Mouse (Mus musculus): ENCODE measurements around the gene Mllt6. TPM values are rescaled to one million over a fixed set of nuclear protein-coding genes. Genes with fewer than 3 reads are reported as not detected.
"Not testable (repeated sequence)": the region's sequence is repeated elsewhere in the genome, so short reads cannot be mapped to it uniquely, and the experiment has no call there.

The Mllt6 gene
- total RNA-seq, 2 experiments from 2014 or later, result 67.0 to 68.8 TPM

DNA sequence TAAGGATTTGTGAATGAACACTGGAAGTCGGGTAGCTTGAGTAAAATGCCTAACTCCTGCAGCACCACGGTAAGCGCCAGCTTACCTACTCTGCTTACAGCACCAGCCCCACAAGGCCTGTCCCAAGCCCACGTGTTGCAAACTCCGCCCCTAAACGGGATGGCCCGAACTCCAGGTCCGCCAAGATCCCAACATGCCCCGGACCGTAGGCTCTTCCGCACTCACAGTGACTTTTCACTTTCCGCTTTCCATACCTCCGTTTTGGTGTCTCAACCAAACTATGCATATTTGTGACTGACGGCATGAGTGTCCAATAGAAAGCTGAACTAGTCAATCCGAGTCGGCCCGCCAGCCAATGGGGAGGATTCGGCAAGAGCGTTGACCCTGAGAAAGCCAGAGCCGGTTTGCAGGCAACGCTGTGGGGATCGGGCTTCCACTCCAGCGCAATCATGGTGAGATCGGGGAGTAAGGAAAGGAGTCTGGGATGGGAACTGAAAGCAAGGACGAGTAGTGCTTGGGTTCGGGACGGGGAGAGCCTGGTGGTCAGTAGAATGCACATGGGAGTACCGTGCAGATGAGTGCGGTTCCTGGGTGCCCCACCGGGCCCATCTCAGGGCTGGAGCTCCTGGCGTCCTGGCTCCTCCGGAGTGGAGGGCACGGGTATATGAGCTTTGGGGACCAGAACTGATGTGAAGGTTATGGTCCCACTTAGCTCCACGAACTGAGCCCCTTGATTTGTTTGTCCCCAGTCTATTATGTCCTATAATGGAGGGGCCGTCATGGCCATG is 40.0 kb downstream of the Mllt6 start, which contains the start of gene Psmb3:
TSS of gene Psmb3 (plus strand) at position 361 of the 788 bp plus-strand sequence.
- intact Hi-C loops (cut with DNase I), result loop anchor here (5.0 kb wide), 1 partner anchor 284 kb away; the partner anchor contains the start of gene Plxdc1
- peak; percentile 98 to 99 for DNase-seq

DNA sequence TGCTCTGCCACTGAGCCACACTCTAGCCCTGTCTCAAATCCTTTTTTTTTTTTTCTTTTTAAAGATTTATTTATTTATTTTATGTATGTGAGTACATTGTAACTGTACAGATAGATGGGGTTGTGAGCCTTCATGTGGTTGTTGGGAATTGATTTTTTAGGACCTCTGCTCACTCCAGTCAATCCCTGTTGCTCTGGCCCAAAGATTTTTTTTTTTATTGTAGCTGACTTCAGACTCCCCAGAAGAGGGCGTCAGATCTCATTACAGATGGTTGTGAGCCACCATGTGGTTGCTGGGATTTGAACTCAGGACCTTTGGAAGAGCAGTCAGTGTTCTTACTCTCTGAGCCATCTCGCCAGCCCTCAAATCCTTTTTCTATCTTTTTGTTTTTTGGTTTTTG is 46.9 kb downstream of the Mllt6 start:
- DNase-seq; intact Hi-C loops (cut with DNase I): not testable (repeated sequence)

DNA sequence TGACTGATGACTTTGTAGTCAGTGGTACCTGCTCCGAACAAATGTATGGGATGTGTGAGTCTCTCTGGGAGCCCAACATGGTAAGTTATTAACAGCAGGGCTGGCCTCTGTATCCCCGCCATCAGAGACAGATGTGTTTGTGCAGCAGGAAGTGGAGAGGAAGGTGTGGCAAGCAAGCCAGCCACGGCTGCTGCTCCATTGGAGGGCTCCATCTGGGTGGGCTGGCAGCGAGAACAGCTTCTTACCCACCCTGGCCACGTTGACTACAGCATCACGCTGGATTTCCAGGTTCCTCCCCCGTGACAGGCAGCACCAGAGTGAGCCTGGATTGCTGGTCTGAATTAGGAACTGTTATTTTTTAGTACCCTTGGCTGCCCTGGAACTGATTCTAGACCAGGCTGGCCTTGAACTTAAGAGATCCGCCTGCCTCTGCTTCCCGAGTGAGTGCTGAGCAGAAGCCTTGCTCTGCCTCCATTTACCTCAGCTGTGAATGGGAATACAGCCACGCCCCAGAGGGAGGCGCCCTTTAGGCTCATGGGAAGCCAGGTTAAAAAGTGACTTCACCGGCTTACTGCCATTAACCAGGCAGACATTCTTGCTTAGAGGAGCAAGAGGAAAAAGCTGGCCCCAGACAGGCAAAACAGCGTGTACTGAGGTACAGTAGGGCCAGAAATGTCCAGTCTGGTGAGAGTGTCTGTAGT is 48.1 kb downstream of the Mllt6 start:
- DNase-seq, result no peak
- intact Hi-C loops (cut with DNase I), result no loop called here

DNA sequence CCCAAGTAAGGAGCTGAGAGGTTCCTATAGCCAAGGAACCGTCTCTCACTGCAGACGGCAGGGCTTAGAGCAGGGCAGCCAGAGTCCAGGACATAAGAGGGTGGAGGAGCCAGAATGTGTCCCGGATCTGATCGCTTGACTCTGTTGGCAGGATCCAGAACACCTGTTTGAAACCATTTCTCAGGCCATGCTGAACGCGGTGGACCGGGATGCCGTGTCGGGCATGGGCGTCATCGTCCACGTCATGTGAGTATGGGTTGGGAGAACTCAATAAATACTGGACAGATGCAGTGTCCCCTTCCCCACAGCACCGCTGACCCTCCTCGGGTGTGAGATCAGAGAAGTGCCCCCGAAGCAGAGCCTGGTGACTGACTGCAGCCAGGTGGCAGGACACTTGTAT is 49.1 kb downstream of the Mllt6 start:
- no peak for DNase-seq

DNA sequence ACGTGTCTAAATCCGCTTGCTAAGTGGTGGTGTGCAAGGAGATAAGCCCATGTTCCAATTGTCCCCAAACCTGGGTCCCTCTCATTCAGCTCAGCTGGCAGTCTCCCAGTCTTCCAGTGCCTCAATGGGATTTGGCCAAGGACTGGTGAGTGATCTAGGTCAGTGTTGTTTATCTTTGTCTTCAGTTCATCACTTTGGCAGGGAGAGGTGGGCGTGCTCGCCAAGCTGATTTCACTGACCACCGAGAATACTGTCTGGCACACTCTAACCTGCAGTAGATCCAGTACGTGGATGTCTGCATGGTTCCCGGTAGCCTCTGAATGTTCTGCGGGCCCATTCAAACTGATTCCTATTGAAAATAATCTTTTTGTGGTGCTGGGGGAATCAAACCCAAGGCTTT is 50.7 kb downstream of the Mllt6 start:
- peak in 1 of 2 experiments; percentile 51 for DNase-seq
- intact Hi-C loops (cut with DNase I), result no loop called here

More for the DNA sequence above, 49.1 kb downstream of the Mllt6 start:
- intact Hi-C loops (cut with DNase I), result no loop called here

DNA sequence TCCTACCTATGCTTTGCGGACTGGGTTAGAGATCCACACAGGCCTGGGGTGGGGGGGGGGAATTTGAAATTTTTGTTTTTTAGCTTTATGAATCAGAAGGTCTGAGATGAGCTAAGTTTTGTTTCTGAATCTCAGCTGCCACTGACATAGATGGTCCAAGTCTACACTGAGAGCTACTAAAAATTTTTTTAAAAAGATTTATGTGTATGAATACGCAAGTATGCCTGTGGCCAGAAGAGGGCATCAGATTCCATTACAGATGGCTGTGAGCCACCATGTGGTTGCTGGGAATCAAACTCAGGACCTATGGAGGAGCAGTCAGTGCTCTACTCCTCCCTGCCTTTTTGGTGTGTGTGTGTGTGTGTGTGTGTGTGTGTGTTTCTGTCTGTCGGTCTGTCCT is 51.1 kb downstream of the Mllt6 start:
- DNase-seq, result no peak
- intact Hi-C loops (cut with DNase I), result no loop called here

DNA sequence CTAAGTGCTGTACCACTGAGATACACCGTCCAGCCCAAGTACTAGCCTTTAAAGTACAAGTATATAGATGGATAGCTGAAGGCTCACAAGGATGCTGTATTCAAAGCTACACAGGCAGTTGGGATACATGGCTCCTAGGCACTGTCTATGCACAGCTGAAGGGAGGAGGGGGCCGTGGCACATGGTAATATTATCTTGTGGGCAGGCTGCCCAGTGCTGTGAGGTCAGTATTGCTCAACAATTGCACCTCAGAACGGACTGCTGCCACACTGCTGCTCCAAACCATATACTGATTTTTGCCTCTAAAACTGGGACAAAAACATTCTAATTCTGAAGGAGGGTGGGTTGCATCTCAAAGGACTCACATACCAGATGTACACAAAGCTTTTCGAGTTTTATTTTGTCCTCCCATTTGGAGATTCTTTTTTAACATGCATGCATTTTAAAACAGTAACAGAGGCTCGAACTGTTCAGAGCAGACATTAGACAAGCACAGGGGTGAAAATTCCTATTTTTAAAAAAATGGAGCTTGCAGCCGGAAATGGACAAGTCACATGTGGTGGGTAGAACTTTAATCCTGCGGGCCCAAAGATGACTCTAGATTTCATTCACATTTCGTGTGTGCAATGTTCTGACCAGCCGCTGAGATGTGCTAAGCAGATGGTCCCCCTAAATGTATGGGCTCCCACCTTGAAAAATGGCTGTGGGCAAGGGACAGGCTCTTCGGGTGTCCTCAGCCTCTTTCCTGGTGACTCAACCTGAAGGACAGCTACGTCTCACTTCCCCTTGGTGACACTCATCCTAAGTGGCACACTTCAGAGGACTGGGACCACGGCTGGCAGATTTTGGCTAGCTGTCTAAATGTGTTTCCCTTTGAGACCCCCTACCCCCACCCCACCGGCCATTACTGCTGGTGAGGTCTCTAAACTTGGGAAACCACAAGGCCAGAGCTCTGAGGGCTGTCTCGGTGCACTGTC is 51.9 kb downstream of the Mllt6 start:
- intact Hi-C loops (cut with DNase I), result no loop called here
- DNase-seq, result peak in 1 of 2 experiments; percentile 39

DNA sequence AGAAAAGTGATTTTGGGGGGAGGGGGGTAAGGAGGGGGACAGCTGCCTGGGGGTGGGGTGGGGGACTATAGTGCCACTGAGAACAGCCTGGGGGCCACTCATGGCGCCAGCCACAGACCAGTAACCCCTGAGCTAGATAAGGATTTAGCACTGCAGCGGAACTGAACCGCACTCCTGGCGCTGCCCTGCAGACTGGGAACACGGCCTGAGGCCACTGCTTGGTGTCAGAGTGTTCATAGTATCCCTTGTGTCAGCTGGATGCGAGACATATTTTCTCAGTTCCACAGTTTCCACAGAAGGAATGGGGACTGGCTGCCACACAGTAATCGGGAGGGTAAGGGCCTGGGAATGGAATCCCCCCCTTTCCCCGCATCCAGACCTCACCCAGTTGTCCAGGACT is 52.8 kb downstream of the Mllt6 start:
- intact Hi-C loops (cut with DNase I), result no loop called here
- DNase-seq, result no peak

DNA sequence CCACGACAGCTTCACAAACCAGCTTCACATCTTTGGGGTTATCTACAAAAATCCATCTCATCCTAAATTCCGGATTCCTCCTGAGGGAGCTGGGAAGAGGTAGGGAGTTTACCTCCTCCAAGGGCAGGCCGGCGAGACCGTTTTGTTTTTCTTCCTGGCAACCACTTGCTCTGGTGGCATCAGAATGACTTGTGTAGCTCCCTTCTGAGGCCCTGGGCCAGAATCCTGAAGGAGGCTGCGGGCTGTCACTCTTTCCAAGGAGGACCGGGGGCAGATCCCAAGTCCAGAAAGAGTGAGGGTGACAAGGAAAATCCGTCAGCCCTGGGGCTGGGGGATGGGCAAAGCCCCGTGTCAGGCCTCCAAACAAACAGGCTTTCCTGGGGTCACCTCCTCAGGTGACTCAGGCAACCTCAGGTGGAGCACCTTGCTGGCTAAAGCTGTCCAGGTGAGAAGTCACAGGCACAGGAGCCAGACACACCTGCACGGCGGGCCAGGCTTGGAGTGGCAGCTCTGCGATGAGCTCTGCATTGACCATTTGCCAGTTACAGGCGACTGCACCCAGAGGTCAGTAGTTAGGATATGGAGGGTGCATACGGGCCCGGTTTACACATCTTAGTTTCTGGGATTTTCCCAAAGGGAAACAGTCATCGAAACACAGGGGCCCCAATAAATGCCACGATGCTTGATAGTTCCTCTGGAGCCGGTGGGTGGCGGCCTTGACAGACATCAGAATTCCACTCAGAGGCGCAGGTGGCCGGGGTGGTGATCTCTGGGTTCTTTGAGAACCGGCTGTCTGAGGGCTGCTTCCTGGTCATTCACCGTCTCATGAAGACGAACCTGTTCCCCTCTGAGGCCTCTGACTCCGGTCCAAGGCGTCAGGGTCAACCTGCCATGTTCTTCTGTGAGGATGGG is 54.4 kb downstream of the Mllt6 start:
- intact Hi-C loops (cut with DNase I), result no loop called here
- no peak for DNase-seq

DNA sequence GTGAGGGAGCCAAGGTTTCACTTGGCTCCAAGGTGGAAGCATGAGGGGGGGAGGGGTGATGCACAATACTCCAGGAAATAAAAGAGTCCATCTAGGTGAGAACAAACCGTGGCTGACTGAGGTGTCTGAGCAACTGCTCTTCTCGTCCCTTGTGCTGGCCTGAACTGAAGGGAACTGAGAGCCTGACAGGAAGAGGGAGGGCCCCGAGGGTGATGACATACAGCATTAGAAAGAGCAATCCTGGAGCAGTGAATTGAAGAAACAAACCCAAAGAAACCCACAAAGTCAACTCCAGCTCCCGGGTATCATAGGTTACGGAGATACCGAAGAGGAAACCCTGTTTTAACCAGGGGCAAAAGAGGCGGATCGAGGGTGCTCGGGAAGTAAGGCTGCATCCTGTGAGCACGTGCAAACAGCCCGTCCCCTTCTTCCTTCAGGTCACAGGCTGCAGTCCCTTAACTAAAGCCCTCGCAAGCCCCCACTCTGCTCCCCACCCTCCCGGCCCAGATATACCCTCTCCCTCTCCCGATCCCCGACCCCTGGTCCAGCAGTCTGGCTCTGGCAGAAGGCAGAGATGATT is 55.2 kb downstream of the Mllt6 start:
- intact Hi-C loops (cut with DNase I), result no loop called here
- no peak for DNase-seq

DNA sequence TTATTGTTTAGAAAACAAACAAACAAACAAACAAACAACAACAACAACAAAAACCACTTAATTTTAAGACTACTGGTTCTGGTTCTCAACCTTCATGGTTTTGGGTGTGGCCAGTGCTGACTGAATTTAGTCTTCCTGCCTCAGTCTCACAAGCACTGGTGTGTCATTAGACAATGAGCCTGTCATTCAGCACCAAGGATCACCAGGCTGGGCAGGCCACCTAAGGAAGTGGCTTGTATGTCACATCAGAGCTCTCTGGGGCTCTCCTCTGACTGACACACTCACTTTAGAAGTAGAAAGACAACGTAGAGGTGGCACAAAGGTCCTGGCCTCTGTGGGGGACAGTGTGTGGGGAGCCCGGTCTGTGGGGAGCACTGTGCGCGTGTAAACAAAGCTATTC is 55.8 kb downstream of the Mllt6 start:
- intact Hi-C loops (cut with DNase I), result no loop called here

DNA sequence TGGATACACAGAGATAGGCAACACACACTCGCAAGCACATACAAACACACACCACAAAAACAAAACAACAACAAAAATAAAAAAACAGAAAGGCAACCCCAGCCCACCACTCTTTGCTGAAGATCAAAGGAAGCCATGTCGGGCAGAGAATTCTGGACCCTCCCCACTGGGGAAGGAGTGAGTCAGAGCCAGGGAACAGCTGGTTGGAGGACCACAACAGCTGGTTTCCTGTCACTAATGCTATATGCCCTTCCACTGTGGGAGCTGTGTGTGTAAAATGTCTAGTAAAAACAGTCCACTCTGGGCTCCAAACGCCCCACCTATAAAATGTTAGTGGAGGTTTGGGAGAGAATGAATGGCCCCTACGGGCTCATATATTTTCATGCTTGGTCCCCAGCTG is 58.1 kb downstream of the Mllt6 start:
- DNase-seq, result no peak
- intact Hi-C loops (cut with DNase I), result no loop called here

More for the DNA sequence above, 55.8 kb downstream of the Mllt6 start:
- DNase-seq, result no peak

DNA sequence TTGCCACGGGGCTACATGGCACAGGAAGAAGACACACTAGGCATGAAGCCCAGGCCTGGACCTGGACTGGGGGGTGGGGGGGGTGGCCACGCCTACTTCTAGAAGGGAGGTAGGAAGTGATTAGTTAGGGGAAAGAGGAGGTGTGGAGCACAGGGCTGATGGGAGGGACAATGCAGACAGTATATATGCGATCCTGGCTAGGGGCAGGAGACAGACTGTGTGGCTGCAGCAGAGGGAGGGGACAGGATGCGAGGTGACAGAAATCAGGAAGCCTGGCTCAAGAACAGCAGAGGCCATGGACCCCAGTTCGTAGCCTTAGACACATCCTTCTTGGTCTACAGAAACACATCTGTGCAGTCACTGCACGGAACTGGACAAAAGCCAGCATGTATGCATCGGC is 60.5 kb downstream of the Mllt6 start:
- intact Hi-C loops (cut with DNase I), result no loop called here
- no peak for DNase-seq

DNA sequence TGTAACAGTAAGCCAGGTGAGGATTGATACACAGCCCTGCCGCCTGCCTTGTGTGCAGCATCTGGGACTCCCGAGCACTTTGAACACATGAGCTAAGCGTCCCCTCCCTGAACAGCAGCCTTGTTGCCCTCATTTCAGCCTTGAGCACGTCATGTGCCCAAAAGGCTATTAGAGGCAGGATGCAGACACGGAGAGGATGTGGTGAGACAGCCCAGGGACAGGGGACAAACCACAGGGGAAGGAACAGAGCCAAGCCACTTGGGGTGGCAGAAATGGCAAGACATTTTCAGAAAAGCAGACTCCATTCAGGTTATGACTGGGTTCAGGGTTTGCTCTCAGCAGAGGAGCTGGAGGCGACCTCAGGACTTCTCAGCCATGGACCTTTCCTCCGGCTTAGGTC is 65.1 kb downstream of the Mllt6 start:
- DNase-seq, result no peak
- intact Hi-C loops (cut with DNase I), result no loop called here

DNA sequence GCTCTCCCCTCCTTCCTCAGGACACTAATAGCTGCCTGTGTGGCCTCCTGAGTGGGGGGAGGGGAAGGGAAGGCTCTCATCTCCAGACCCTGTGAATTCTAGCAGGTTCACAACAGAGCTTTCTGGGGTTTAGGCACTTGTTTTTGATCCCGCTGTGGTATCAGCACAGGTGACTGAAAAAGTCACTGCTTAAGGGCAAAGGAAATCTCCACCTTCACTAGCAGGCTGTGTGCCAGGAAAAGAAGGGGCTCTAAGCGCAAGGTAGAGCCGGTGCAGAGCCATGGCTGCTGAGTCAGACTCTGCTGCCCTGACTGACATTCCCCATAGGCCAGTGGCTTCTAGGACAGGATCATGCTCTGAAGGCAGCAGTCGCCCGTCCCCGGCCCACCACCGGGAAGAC is 65.5 kb downstream of the Mllt6 start:
- no peak for DNase-seq
- intact Hi-C loops (cut with DNase I), result no loop called here

DNA sequence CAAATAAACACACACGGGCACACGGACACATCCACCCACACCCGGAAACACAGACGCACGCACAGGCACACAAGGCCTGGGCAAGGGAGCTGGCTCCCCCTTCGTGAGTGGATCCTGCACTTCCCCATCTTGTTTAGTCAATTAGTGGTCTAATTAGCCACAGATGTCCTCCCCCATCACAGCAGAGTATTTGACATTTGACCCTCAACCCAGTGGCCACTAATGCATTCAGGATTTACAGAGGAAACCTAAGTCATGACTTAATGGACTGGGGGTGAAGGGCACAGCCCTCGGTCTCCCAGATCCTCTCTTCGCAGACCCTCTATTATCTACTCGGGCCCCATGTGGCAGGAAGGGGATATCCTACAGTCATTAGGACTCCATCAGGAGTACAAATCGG is 70.5 kb downstream of the Mllt6 start:
- intact Hi-C loops (cut with DNase I), result no loop called here
- no peak for DNase-seq

DNA sequence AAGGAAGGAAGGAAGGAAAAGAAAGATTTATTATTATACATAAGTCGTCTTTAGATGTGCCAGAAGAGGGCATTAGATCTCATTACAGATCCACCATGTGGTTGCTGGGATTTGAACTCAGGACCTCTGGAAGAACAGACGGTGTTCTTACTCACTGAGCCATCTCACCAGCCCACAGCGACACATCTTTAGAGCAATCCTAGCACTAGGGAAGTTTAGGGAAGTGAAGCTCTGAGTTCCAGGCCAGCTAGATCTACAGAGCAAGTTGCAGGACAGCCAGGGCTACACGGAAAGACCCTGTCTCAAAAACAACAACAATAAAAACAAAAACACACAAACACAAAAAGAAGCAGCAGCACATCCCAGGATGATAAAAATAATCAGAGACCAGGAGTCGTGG is 71.6 kb downstream of the Mllt6 start:
- intact Hi-C loops (cut with DNase I); DNase-seq: not testable (repeated sequence)
